Mouse (Mus musculus) liver, embryonic 11.5 days (tissue): ENCODE data around the gene Zfp553. TPM values are rescaled to one million over a fixed set of nuclear protein-coding genes. Genes with fewer than 3 reads are reported as not detected.

Source experiments
- ATAC-seq: fragments of 200-750 bp; cut with Nextera tagmentation; replicated peaks from 2 replicates; pipeline ENCODE4 v1.8.0; 2017; ENCODE audit warnings: moderate number of reproducible peaks, mild to moderate bottlenecking, moderate TSS enrichment, moderate library complexity; ENCODE audit not compliant: low FRiP score
- DNase-seq: peaks from one replicate; pipeline ENCODE4 v3.0.0-alpha.2; 2017; ENCODE audit warnings: low spot score
- H3K27ac ChIP-seq: fragments of 300-500 bp; sonication (generic); 2 replicates; pipeline ENCODE4 v1.5.1; 2014; ENCODE audit warnings: mild to moderate bottlenecking, low read depth, low read length, control low read depth
- H3K27me3 ChIP-seq: fragments of 300-500 bp; sonication (generic); replicated peaks from 2 replicates; pipeline ENCODE4 v1.6.1; 2014; ENCODE audit warnings: low read length, mixed read lengths; ENCODE audit not compliant: control insufficient read depth, insufficient read depth
- H3K36me3 ChIP-seq: fragments of 300-500 bp; sonication (generic); 2 replicates; pipeline ENCODE4 v1.6.1; 2014; ENCODE audit warnings: mild to moderate bottlenecking, low read length, moderate library complexity, mixed read lengths; ENCODE audit not compliant: control insufficient read depth, insufficient read depth
- H3K4me1 ChIP-seq: fragments of 300-500 bp; sonication (generic); replicated peaks from 2 replicates; pipeline ENCODE4 v1.6.1; 2014; ENCODE audit warnings: low read length, mixed read lengths; ENCODE audit not compliant: control insufficient read depth, insufficient read depth
- H3K4me2 ChIP-seq: fragments of 300-500 bp; sonication (generic); 2 replicates; pipeline ENCODE4 v1.6.1; 2014; ENCODE audit warnings: mild to moderate bottlenecking, control low read depth, moderate library complexity
- H3K4me3 ChIP-seq: fragments of 300-500 bp; sonication (generic); 2 replicates; pipeline ENCODE4 v1.5.1; 2014; ENCODE audit warnings: low read depth, low read length, control low read depth
- H3K9ac ChIP-seq: fragments of 300-500 bp; sonication (generic); 2 replicates; pipeline ENCODE4 v1.6.1; 2014; ENCODE audit warnings: low read depth, low read length, control low read depth
- H3K9me3 ChIP-seq: fragments of 300-500 bp; sonication (generic); 2 replicates; pipeline ENCODE4 v1.6.1; 2016; ENCODE audit warnings: low read length, inconsistent platforms, mixed read lengths; ENCODE audit not compliant: control insufficient read depth
- WGBS: fragments of 180-500 bp; shearing (Covaris S2); extraction: QIAGEN DNeasy Blood & Tissue Kit; methylation state at CpG from one replicate; pipeline ENCODE4 v1.1.7; 2014; 5-methylcytosine and 5-hydroxymethylcytosine counted together
- polyA plus RNA-seq: library from polyadenylated mRNA; unstranded; fragments of >200 nt; fragmentation: Nextera tagmentation; extraction: Ambion mirVana; gene quantifications from 2 replicates; pipeline ENCODE4 v1.2.1, GENCODE M21; 2014

The Zfp553 gene
- polyA plus RNA-seq, 1 experiment from 2014 or later = 17.2 TPM

GRCm38 (mm10) chr7:127214981-127215871 lies 17.6 kb upstream of the Zfp553 start:
- H3K9ac ChIP-seq = 0 out of 2 replicates have a peak overlapping the region, but pooled peaks have one; percentile 39
- H3K27ac ChIP-seq = no peak overlapping the region
- ATAC-seq (peak; percentile 56), DNase-seq (peak; percentile 67)
- peak overlapping the region; percentile 31 for H3K4me3 ChIP-seq
- WGBS = 24% methylated on average over 33 of the region's 33 CpGs
- no peaks in the 10 kb centered on the region for H3K36me3 ChIP-seq
- peak overlapping the region; percentile 58 for H3K4me2 ChIP-seq
- H3K9me3 ChIP-seq = no peaks in the 10 kb centered on the region
- H3K27me3 ChIP-seq = no peaks in the 10 kb centered on the region; the same call in 1 of the 2 replicates
- peaks cover 35% of the 10 kb centered on the region for H3K4me1 ChIP-seq

- Histone ChIP-seq H3K4me1 (peaks cover 35% of the 10 kb centered on the region), H3K36me3 (no peaks in the 10 kb centered on the region), H3K9me3 (no peaks in the 10 kb centered on the region), H3K9ac (no peak overlapping the region), H3K27ac (no peak overlapping the region), H3K27me3 (no peaks in the 10 kb centered on the region; the same call in 1 of the 2 replicates), H3K4me2 (no peak overlapping the region), H3K4me3 (no peak overlapping the region)
- WGBS = 88% methylated on average over 5 of the region's 5 CpGs
- ATAC-seq (no peak), DNase-seq (no peak)
These were observed 16.6 kb upstream of the Zfp553 start for GRCm38 (mm10) chr7:127216307-127216706.

GRCm38 (mm10) chr7:127217475-127217874 lies 15.4 kb upstream of the Zfp553 start:
- no peak for DNase-seq
- peaks cover 35% of the 10 kb centered on the region for H3K4me1 ChIP-seq
- ATAC-seq = no peak
- WGBS = 73% methylated on average over 6 of the region's 6 CpGs
- H3K9me3 ChIP-seq = no peaks in the 10 kb centered on the region
- peak overlapping the region; percentile 73 for H3K27ac ChIP-seq
- 0 out of 2 replicates have a peak overlapping the region, but pooled peaks have one; percentile 5 for H3K4me3 ChIP-seq
- peak overlapping the region; percentile 53 for H3K4me2 ChIP-seq
- H3K27me3 ChIP-seq = no peaks in the 10 kb centered on the region; the same call in 1 of the 2 replicates
- H3K36me3 ChIP-seq = no peaks in the 10 kb centered on the region
- peak overlapping the region; percentile 49; the same call in 1 of the 2 replicates for H3K9ac ChIP-seq

- peaks cover 35% of the 10 kb centered on the region for H3K4me1 ChIP-seq
These were observed 14.8 kb upstream of the Zfp553 start for GRCm38 (mm10) chr7:127217901-127218642.

GRCm38 (mm10) chr7:127218670-127219069 lies 14.2 kb upstream of the Zfp553 start:
- peak; percentile 42 for ATAC-seq
- H3K4me1 ChIP-seq = peaks cover 35% of the 10 kb centered on the region

More at GRCm38 (mm10) chr7:127217901-127218642, 14.8 kb upstream of the Zfp553 start:
- no peak for DNase-seq
- ATAC-seq = 0 out of 2 replicates have a peak, but pooled peaks have one; percentile 3
- Histone ChIP-seq H3K36me3 (no peaks in the 10 kb centered on the region), H3K27ac (peak overlapping the region; percentile 73), H3K9ac (peak overlapping the region; percentile 49), H3K4me3 (peak overlapping the region; percentile 5; the same call in 1 of the 2 replicates), H3K9me3 (no peaks in the 10 kb centered on the region), H3K27me3 (no peaks in the 10 kb centered on the region; the same call in 1 of the 2 replicates), H3K4me2 (peak overlapping the region; percentile 53)
- 51% methylated on average over 10 of the region's 10 CpGs for WGBS

GRCm38 (mm10) chr7:127220440-127220839 lies 12.4 kb upstream of the Zfp553 start:
- Histone ChIP-seq H3K27ac (no peak overlapping the region), H3K4me2 (no peak overlapping the region), H3K4me3 (no peak overlapping the region), H3K36me3 (no peaks in the 10 kb centered on the region), H3K27me3 (no peaks in the 10 kb centered on the region), H3K9ac (no peak overlapping the region), H3K4me1 (peaks cover 34% of the 10 kb centered on the region), H3K9me3 (no peaks in the 10 kb centered on the region)
- DNase-seq = no peak
- 68% methylated on average over 6 of the region's 6 CpGs for WGBS
- ATAC-seq = no peak

More at GRCm38 (mm10) chr7:127218670-127219069, 14.2 kb upstream of the Zfp553 start:
- Histone ChIP-seq H3K27ac (peak overlapping the region; percentile 73), H3K36me3 (no peaks in the 10 kb centered on the region), H3K27me3 (no peaks in the 10 kb centered on the region; the same call in 1 of the 2 replicates), H3K9me3 (no peaks in the 10 kb centered on the region), H3K9ac (peak overlapping the region; percentile 49; the same call in 1 of the 2 replicates), H3K4me2 (peak overlapping the region; percentile 53; the same call in 1 of the 2 replicates), H3K4me3 (no peak overlapping the region)
- DNase-seq = no peak
- WGBS = 48% methylated on average over 4 of the region's 4 CpGs

GRCm38 (mm10) chr7:127223106-127223505 lies 9.8 kb upstream of the Zfp553 start:
- Histone ChIP-seq H3K4me3 (no peak overlapping the region), H3K27me3 (no peaks in the 10 kb centered on the region), H3K9me3 (no peaks in the 10 kb centered on the region), H3K4me2 (no peak overlapping the region), H3K4me1 (peaks cover 33% of the 10 kb centered on the region), H3K9ac (no peak overlapping the region), H3K27ac (no peak overlapping the region), H3K36me3 (no peaks in the 10 kb centered on the region)
- DNase-seq (no peak), ATAC-seq (no peak)
- WGBS = 91% methylated on average over 3 of the region's 3 CpGs
